Mouse (Mus musculus) lung, postnatal 0 days (tissue): Measurements from ENCODE around the gene Ttll11. TPM values are rescaled to one million over a fixed set of nuclear protein-coding genes. Genes with fewer than 3 reads are reported as not detected.

Source experiments
- ATAC-seq: fragments of 200-750 bp; cut with Nextera tagmentation; 2 replicates; pipeline ENCODE4 v1.8.0; 2017; ENCODE audit warnings: moderate library complexity
- DNase-seq: peaks from one replicate; pipeline ENCODE4 v3.0.0-alpha.2; 2016; ENCODE audit warnings: low spot score
- H3K27ac ChIP-seq: fragments of 300-500 bp; sonication (generic); 2 replicates; pipeline ENCODE4 v1.5.1; 2014; ENCODE audit warnings: antibody characterized with exemption, mild to moderate bottlenecking, low read length, mixed read lengths
- H3K27me3 ChIP-seq: fragments of 300-500 bp; sonication (generic); replicated peaks from 2 replicates; pipeline ENCODE4 v1.6.1; 2014; ENCODE audit warnings: low read length, mixed read lengths; ENCODE audit not compliant: insufficient read depth
- H3K36me3 ChIP-seq: fragments of 300-500 bp; sonication (generic); 2 replicates; pipeline ENCODE4 v1.6.1; 2014; ENCODE audit warnings: low read length, mixed read lengths; ENCODE audit not compliant: insufficient read depth
- H3K4me1 ChIP-seq: fragments of 300-500 bp; sonication (generic); 2 replicates; pipeline ENCODE4 v1.6.1; 2014; ENCODE audit warnings: antibody characterized with exemption, low read depth, low read length, mixed read lengths; ENCODE audit not compliant: insufficient read depth
- H3K4me2 ChIP-seq: fragments of 300-500 bp; sonication (generic); replicated peaks from 2 replicates; pipeline ENCODE4 v1.6.1; 2014; ENCODE audit warnings: low read depth, mild to moderate bottlenecking, low read length, moderate library complexity, mixed read lengths
- H3K4me3 ChIP-seq: fragments of 300-500 bp; sonication (generic); 2 replicates; pipeline ENCODE4 v1.5.1; 2014; ENCODE audit warnings: low read depth, low read length
- H3K9ac ChIP-seq: fragments of 300-500 bp; sonication (generic); replicated peaks from 2 replicates; pipeline ENCODE4 v1.6.1; 2014; ENCODE audit warnings: low read depth, mild to moderate bottlenecking
- H3K9me3 ChIP-seq: fragments of 300-500 bp; sonication (generic); 2 replicates; pipeline ENCODE4 v1.6.1; 2016; ENCODE audit warnings: low read length, mixed read lengths
- CTCF ChIP-seq: IDR thresholded peaks from 2 replicates; pipeline ENCODE4 v1.5.1; 2016; ENCODE audit warnings: antibody characterized with exemption, mild to moderate bottlenecking
- EP300 ChIP-seq: IDR thresholded peaks from 2 replicates; pipeline ENCODE4 v1.6.1; 2016; ENCODE audit warnings: antibody characterized with exemption, mild to moderate bottlenecking, control low read depth
- WGBS: fragments of 180-500 bp; shearing (Covaris S2); extraction: QIAGEN DNeasy Blood & Tissue Kit; methylation state at CpG from one replicate; pipeline ENCODE4 v1.1.7; 2014; 5-methylcytosine and 5-hydroxymethylcytosine counted together
- polyA plus RNA-seq: library from polyadenylated mRNA; unstranded; fragments of >200 nt; fragmentation: Nextera tagmentation; extraction: Ambion mirVana; gene quantifications from 2 replicates; pipeline ENCODE4 v1.2.1, GENCODE M21; 2015

The Ttll11 gene
- polyA plus RNA-seq, 1 experiment from 2014 or later, result 2.1 TPM

- Histone ChIP-seq H3K9ac (no peak overlapping the region), H3K27ac (no peak overlapping the region), H3K27me3 (no peaks in the 10 kb centered on the region), H3K4me1 (no peaks in the 10 kb centered on the region), H3K4me2 (no peak overlapping the region), H3K36me3 (no peaks in the 10 kb centered on the region), H3K9me3 (no peaks in the 10 kb centered on the region), H3K4me3 (no peak overlapping the region)
- WGBS, result 49% methylated on average over 6 of the region's 6 CpGs
- DNase-seq (no peak), ATAC-seq (no peak)
- TF ChIP-seq EP300 (no peak), CTCF (no peak)
Measured at GRCm38 (mm10) chr2:35858281-35858680, 121.4 kb downstream of the Ttll11 start.

DNA sequence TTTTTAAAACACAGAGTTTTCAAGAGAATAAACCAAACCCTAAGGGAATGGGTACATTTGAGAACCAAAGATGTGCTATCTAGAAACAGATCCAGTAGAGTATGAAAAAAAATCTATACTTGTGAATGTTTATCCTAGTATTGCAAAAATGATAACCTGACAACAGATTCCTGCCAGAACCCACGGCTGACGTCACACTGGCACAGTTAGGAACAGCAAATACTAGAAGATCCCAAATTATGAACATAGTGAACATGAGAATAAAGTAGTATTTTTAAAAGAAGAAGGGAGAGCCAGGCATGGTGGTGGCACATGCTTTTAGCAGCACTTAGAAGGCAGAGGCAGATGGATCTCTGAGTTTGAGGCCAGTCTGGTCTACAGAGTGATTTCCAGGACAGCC, 122.8 kb downstream of the Ttll11 start:
- Histone ChIP-seq H3K9ac (no peak overlapping the region), H3K4me1 (no peaks in the 10 kb centered on the region), H3K4me2 (no peak overlapping the region), H3K9me3 (no peaks in the 10 kb centered on the region), H3K4me3 (no peak overlapping the region), H3K27me3 (no peaks in the 10 kb centered on the region), H3K36me3 (no peaks in the 10 kb centered on the region), H3K27ac (no peak overlapping the region)
- WGBS, result 45% methylated on average over 2 of the region's 2 CpGs
- no peak for ATAC-seq
- TF ChIP-seq EP300 (no peak), CTCF (no peak)
- no peak for DNase-seq

DNA sequence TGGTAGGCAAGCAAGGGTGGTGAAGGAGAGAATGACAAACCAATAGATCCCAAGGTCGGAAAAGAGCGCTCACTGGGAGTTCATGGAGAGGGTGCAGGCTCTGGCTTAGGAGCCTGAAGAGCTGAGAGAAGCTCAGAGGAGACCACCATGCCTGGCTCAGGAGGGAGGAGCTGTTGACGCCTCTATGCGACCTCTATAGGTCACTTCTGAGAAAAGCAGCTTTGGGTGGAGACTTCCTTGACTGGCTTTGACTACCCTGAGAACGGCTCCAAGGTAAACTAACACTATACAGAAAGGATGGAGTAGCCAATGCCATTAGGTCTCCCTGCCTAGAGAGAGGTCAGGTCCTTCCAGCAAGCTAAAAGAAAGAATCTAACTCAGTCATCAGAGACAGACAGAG, 124.8 kb downstream of the Ttll11 start:
- 32% methylated on average over 5 of the region's 5 CpGs for WGBS
- H3K36me3 ChIP-seq, result no peaks in the 10 kb centered on the region
- no peaks in the 10 kb centered on the region for H3K27me3 ChIP-seq
- H3K9ac ChIP-seq, result no peak overlapping the region
- ATAC-seq (no peak), DNase-seq (peak; percentile 32)
- TF ChIP-seq EP300 (no peak), CTCF (peak; percentile 48)
- H3K4me1 ChIP-seq, result no peaks in the 10 kb centered on the region
- H3K9me3 ChIP-seq, result no peaks in the 10 kb centered on the region
- no peak overlapping the region for H3K4me2 ChIP-seq
- H3K4me3 ChIP-seq, result no peak overlapping the region
- no peak overlapping the region for H3K27ac ChIP-seq

GRCm38 (mm10) chr2:35852971-35853370, 126.7 kb downstream of the Ttll11 start:
- TF ChIP-seq EP300 (no peak), CTCF (no peak)
- H3K4me2 ChIP-seq, result no peak overlapping the region
- no peaks in the 10 kb centered on the region for H3K27me3 ChIP-seq
- H3K4me3 ChIP-seq, result no peak overlapping the region
- DNase-seq (no peak), ATAC-seq (no peak)
- no peaks in the 10 kb centered on the region for H3K4me1 ChIP-seq
- 49% methylated on average over 4 of the region's 4 CpGs for WGBS
- no peak overlapping the region for H3K27ac ChIP-seq
- no peak overlapping the region for H3K9ac ChIP-seq
- no peaks in the 10 kb centered on the region for H3K36me3 ChIP-seq
- H3K9me3 ChIP-seq, result no peaks in the 10 kb centered on the region

DNA sequence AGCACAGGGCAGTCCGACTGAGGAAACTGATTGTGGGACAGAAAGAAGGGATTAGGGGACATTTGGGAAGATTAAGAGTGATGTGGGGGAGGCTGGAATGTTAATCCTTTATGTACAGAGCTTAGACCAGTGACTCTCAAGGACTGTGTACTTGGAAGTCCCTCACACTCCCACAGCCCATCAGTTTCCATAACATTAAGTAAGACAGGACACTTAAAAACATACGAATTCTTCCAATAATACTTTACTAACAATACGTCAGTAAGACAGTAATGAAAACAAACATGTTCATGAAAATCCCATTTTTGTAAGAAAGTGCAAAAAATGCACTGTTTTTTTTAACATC, 127.6 kb downstream of the Ttll11 start:
- Histone ChIP-seq H3K4me3 (no peak overlapping the region), H3K36me3 (no peaks in the 10 kb centered on the region), H3K27me3 (no peaks in the 10 kb centered on the region), H3K27ac (no peak overlapping the region), H3K9ac (no peak overlapping the region), H3K4me1 (no peaks in the 10 kb centered on the region), H3K9me3 (no peaks in the 10 kb centered on the region), H3K4me2 (no peak overlapping the region)
- no peak for ATAC-seq
- DNase-seq, result no peak
- TF ChIP-seq EP300, result no peak
- no peak for TF ChIP-seq CTCF
- WGBS, result 50% methylated on average over 3 of the region's 3 CpGs

DNA sequence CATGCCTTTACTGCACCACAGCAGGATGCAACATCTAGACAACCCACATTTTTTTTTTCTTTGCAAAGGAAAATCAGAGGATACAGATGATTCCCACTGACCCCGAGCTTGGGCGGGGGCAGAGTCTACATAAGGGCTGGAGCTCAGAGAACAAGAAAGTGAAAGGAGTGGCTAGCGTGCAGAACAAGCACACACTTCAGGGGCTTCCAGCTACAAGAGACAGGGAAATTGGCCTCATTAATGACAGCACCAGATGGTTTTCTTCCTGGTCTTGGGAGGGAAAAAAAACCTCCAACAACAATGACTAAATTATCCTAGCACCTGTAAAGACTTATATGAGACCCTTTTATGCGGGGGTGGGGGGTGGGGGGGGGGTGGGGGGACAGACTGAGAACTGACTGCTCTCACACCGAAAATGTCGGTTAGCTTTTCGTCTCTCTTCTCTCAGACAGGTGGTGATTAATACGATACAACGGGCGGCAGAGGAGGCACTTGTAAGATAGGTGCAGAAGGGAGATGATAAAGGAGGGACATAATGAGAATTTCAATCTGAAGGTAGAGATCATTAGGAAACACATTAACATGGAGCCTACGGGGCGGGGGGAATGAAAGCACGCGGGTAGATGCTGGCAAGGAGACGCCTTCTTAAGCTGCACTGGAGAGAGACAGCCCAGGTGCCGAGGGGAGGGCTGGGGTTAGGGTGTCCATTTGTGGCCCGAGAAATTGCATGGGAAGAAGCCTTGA, 128.1 kb downstream of the Ttll11 start:
- ATAC-seq (no peak), DNase-seq (no peak)
- Histone ChIP-seq H3K27me3 (no peaks in the 10 kb centered on the region), H3K27ac (no peak overlapping the region), H3K9ac (no peak overlapping the region), H3K36me3 (no peaks in the 10 kb centered on the region), H3K4me1 (no peaks in the 10 kb centered on the region), H3K9me3 (no peaks in the 10 kb centered on the region), H3K4me2 (no peak overlapping the region), H3K4me3 (no peak overlapping the region)
- 39% methylated on average over 17 of the region's 17 CpGs for WGBS
- TF ChIP-seq EP300 (no peak), CTCF (no peak)
